Mouse (Mus musculus) liver, embryonic 16.5 days (tissue): Measurements from ENCODE around the gene Myo7a. TPM values are rescaled to one million over a fixed set of nuclear protein-coding genes. Genes with fewer than 3 reads are reported as not detected.

Experiments used
- ATAC-seq: fragments of 200-750 bp; cut with Nextera tagmentation; 2 replicates; pipeline ENCODE4 v1.8.0; 2017; ENCODE audit warnings: low read depth, mild to moderate bottlenecking, moderate number of reproducible peaks, moderate library complexity
- H3K27ac ChIP-seq: fragments of 300-500 bp; sonication (generic); 2 replicates; pipeline ENCODE4 v1.5.1; 2014; ENCODE audit warnings: mild to moderate bottlenecking, low read length
- H3K27me3 ChIP-seq: fragments of 300-500 bp; sonication (generic); 2 replicates; pipeline ENCODE4 v1.6.1; 2014; ENCODE audit warnings: low read depth, low read length, mixed read lengths; ENCODE audit not compliant: control insufficient read depth, insufficient read depth
- H3K36me3 ChIP-seq: fragments of 300-500 bp; sonication (generic); 2 replicates; pipeline ENCODE4 v1.6.1; 2014; ENCODE audit warnings: mild to moderate bottlenecking; ENCODE audit not compliant: control insufficient read depth, insufficient read depth
- H3K4me1 ChIP-seq: fragments of 300-500 bp; sonication (generic); 2 replicates; pipeline ENCODE4 v1.6.1; 2014; ENCODE audit warnings: low read depth, low read length, mixed read lengths; ENCODE audit not compliant: control insufficient read depth
- H3K4me2 ChIP-seq: fragments of 300-500 bp; sonication (generic); 2 replicates; pipeline ENCODE4 v1.6.1; 2014; ENCODE audit warnings: low read depth, low read length, mixed read lengths
- H3K4me3 ChIP-seq: fragments of 300-500 bp; sonication (generic); 2 replicates; pipeline ENCODE4 v1.5.1; 2014; ENCODE audit warnings: low read depth, mild to moderate bottlenecking, low read length
- H3K9ac ChIP-seq: fragments of 300-500 bp; sonication (generic); 2 replicates; pipeline ENCODE4 v1.6.1; 2014; ENCODE audit warnings: low read depth, low read length
- H3K9me3 ChIP-seq: fragments of 300-500 bp; sonication (generic); replicated peaks from 2 replicates; pipeline ENCODE4 v1.6.1; 2016; ENCODE audit warnings: low read length; ENCODE audit not compliant: control insufficient read depth
- WGBS: fragments of 180-500 bp; shearing (Covaris S2); extraction: QIAGEN DNeasy Blood & Tissue Kit; methylation state at CpG from one replicate; pipeline ENCODE4 v1.1.7; 2014; ENCODE audit not compliant: insufficient replicate concordance; 5-methylcytosine and 5-hydroxymethylcytosine counted together
- polyA plus RNA-seq: library from polyadenylated mRNA; unstranded; fragments of >200 nt; fragmentation: Nextera tagmentation; extraction: Ambion mirVana; gene quantifications from 2 replicates; pipeline ENCODE4 v1.2.1, GENCODE M21; 2015

The Myo7a gene
- polyA plus RNA-seq = 9.3 and 12.1 TPM in 2 replicates

- H3K4me1 ChIP-seq = peaks cover 13% of the 10 kb centered on the region
- peak within 1 kb of the TSS; percentile 18; the same call in 1 of the 2 replicates for H3K4me3 ChIP-seq
- 36% methylated on average over 9 of the region's 9 CpGs for WGBS
- H3K36me3 ChIP-seq = no peaks in the 10 kb centered on the region
- peak within 1 kb of the TSS; percentile 50; the same call in 1 of the 2 replicates for H3K9ac ChIP-seq
- H3K27me3 ChIP-seq = no peaks in the 10 kb centered on the region
- H3K4me2 ChIP-seq = peak within 1 kb of the TSS; percentile 54
- H3K27ac ChIP-seq = peak within 1 kb of the TSS; percentile 58; the same call in 1 of the 2 replicates
- no peaks in the 10 kb centered on the region for H3K9me3 ChIP-seq
- ATAC-seq = peak; percentile 84
Measured at GRCm38 (mm10) chr7:98119179-98119960, at the start of gene Myo7a. TSS of gene Myo7a (minus strand) at chr7:98119524.

GRCm38 (mm10) chr7:98164999-98165528 is 45.7 kb upstream of the Myo7a start:
- Histone ChIP-seq H3K9me3 (no peaks in the 10 kb centered on the region), H3K4me1 (peaks cover 57% of the 10 kb centered on the region), H3K4me3 (peak overlapping the region; percentile 24), H3K9ac (peak overlapping the region; percentile 61), H3K36me3 (peaks cover 5% of the 10 kb centered on the region; the same call in 1 of the 2 replicates), H3K27me3 (no peaks in the 10 kb centered on the region), H3K4me2 (peak overlapping the region; percentile 58), H3K27ac (peak overlapping the region; percentile 68)
- whole genome bisulfite sequencing = 18% methylated on average over 10 of the region's 10 CpGs
- ATAC-seq = peak; percentile 65

GRCm38 (mm10) chr7:98164382-98164998 is 45.2 kb upstream of the Myo7a start:
- H3K4me2 ChIP-seq = peak overlapping the region; percentile 58
- WGBS = 66% methylated on average over 9 of the region's 9 CpGs

GRCm38 (mm10) chr7:98163700-98164099 is 44.4 kb upstream of the Myo7a start:
- ATAC-seq = no peak
- Histone ChIP-seq H3K4me2 (no peak overlapping the region), H3K4me1 (peaks cover 59% of the 10 kb centered on the region), H3K4me3 (no peak overlapping the region), H3K27me3 (no peaks in the 10 kb centered on the region), H3K9me3 (no peaks in the 10 kb centered on the region), H3K27ac (no peak overlapping the region), H3K36me3 (peaks cover 5% of the 10 kb centered on the region; the same call in 1 of the 2 replicates), H3K9ac (no peak overlapping the region)
- WGBS = 45% methylated on average over 2 of the region's 3 CpGs

More at GRCm38 (mm10) chr7:98164382-98164998, 45.2 kb upstream of the Myo7a start:
- Histone ChIP-seq H3K36me3 (peaks cover 5% of the 10 kb centered on the region; the same call in 1 of the 2 replicates), H3K9ac (no peak overlapping the region; the same call in 1 of the 2 replicates), H3K9me3 (no peaks in the 10 kb centered on the region), H3K4me1 (peaks cover 54% of the 10 kb centered on the region), H3K4me3 (no peak overlapping the region), H3K27me3 (no peaks in the 10 kb centered on the region), H3K27ac (peak overlapping the region; percentile 42)
- ATAC-seq = no peak

GRCm38 (mm10) chr7:98162239-98162638 is 42.9 kb upstream of the Myo7a start:
- ATAC-seq = no peak
- Histone ChIP-seq H3K4me3 (no peak overlapping the region), H3K27ac (no peak overlapping the region), H3K4me1 (peaks cover 74% of the 10 kb centered on the region), H3K9ac (no peak overlapping the region), H3K36me3 (peaks cover 5% of the 10 kb centered on the region; the same call in 1 of the 2 replicates), H3K27me3 (no peaks in the 10 kb centered on the region), H3K9me3 (no peaks in the 10 kb centered on the region), H3K4me2 (no peak overlapping the region)
- 64% methylated on average over 6 of the region's 6 CpGs for WGBS

- 53% methylated on average over 8 of the region's 8 CpGs for WGBS
- Histone ChIP-seq H3K27me3 (no peaks in the 10 kb centered on the region), H3K36me3 (peaks cover 5% of the 10 kb centered on the region; the same call in 1 of the 2 replicates), H3K4me2 (no peak overlapping the region), H3K9ac (no peak overlapping the region; the same call in 1 of the 2 replicates), H3K4me3 (no peak overlapping the region), H3K27ac (peak overlapping the region; percentile 49), H3K9me3 (no peaks in the 10 kb centered on the region), H3K4me1 (peaks cover 84% of the 10 kb centered on the region)
- ATAC-seq = no peak
Measured at GRCm38 (mm10) chr7:98160041-98160740, 40.9 kb upstream of the Myo7a start.

GRCm38 (mm10) chr7:98158481-98158880 is 39.2 kb upstream of the Myo7a start:
- peaks cover 5% of the 10 kb centered on the region; the same call in 1 of the 2 replicates for H3K36me3 ChIP-seq
- peak overlapping the region; percentile 50 for H3K4me2 ChIP-seq
- no peaks in the 10 kb centered on the region for H3K27me3 ChIP-seq
- peak overlapping the region; percentile 47 for H3K4me3 ChIP-seq
- 48% methylated on average over 8 of the region's 8 CpGs for WGBS
- peaks cover 68% of the 10 kb centered on the region for H3K4me1 ChIP-seq
- peak overlapping the region; percentile 46 for H3K9ac ChIP-seq
- no peaks in the 10 kb centered on the region for H3K9me3 ChIP-seq
- H3K27ac ChIP-seq = peak overlapping the region; percentile 58
- peak; percentile 35 for ATAC-seq

GRCm38 (mm10) chr7:98157636-98158332 is 38.5 kb upstream of the Myo7a start:
- peaks cover 62% of the 10 kb centered on the region for H3K4me1 ChIP-seq
- H3K9ac ChIP-seq = peak overlapping the region; percentile 46
- H3K4me2 ChIP-seq = peak overlapping the region; percentile 50

More at GRCm38 (mm10) chr7:98157636-98158332, 38.5 kb upstream of the Myo7a start:
- Histone ChIP-seq H3K4me3 (peak overlapping the region; percentile 47), H3K36me3 (peaks cover 5% of the 10 kb centered on the region; the same call in 1 of the 2 replicates), H3K27me3 (no peaks in the 10 kb centered on the region), H3K27ac (peak overlapping the region; percentile 58), H3K9me3 (no peaks in the 10 kb centered on the region)
- 40% methylated on average over 5 of the region's 5 CpGs for WGBS
- peak; percentile 59 for ATAC-seq
